Mouse (Mus musculus) spleen, adult 2 months (tissue): ENCODE measurements at regions not wholly inside any gene's neighbourhood (a gene's known extent, or its start where the extent isn't known, plus 50 kb on each side); places are given as distances from the start of the nearest gene placed in this dataset.

Experiments used
- DNase-seq, 2 experiments: peaks; one replicate each; pipeline versions ENCODE4 v3.0.0 to v3.0.0-alpha.2; 2012 to 2021; ENCODE audit warnings: low spot score in 2 of 2, low read depth in 1 of 2
- H3K27ac ChIP-seq: fragments of 200-500 bp; 2 replicates; pipeline ENCODE4 v1.5.1; 2012; ENCODE audit warnings: low read length, inconsistent platforms; ENCODE audit not compliant: insufficient read depth
- H3K27me3 ChIP-seq: fragments of 200-500 bp; 2 replicates; pipeline ENCODE4 v1.6.1; 2012; ENCODE audit warnings: mild to moderate bottlenecking, moderate library complexity, low read length, inconsistent platforms; ENCODE audit not compliant: control insufficient read depth, insufficient read depth
- H3K36me3 ChIP-seq: fragments of 200-500 bp; 2 replicates; pipeline ENCODE4 v1.6.1; 2012; ENCODE audit warnings: mild to moderate bottlenecking, low read length, inconsistent platforms; ENCODE audit not compliant: control insufficient read depth, insufficient read depth
- H3K4me1 ChIP-seq: fragments of 200-500 bp; 2 replicates; pipeline ENCODE4 v1.6.1; 2011; ENCODE audit warnings: inconsistent platforms; ENCODE audit not compliant: control insufficient read depth, insufficient read depth, insufficient read length
- H3K4me3 ChIP-seq: fragments of 200-500 bp; 2 replicates; pipeline ENCODE4 v1.5.1; 2011; ENCODE audit warnings: mild to moderate bottlenecking, inconsistent platforms; ENCODE audit not compliant: insufficient read depth, insufficient read length; ENCODE audit errors: extremely low read depth
- CTCF ChIP-seq: fragments of 200-500 bp; IDR thresholded peaks from 2 replicates; pipeline ENCODE4 v1.5.1; 2011; ENCODE audit warnings: mild to moderate bottlenecking, inconsistent platforms; ENCODE audit not compliant: insufficient read depth, insufficient read length, insufficient replicate concordance; ENCODE audit errors: extremely low read depth
- POLR2A ChIP-seq: fragments of 200-500 bp; IDR thresholded peaks from 2 replicates; pipeline ENCODE4 v1.6.1; 2011; ENCODE audit warnings: low read depth, low read length, inconsistent platforms
- WGBS: fragments of 180-500 bp; shearing (Covaris S2); methylation state at CpG from one replicate; pipeline ENCODE4 v1.1.7; 2018; 5-methylcytosine and 5-hydroxymethylcytosine counted together

GRCm38 (mm10) chr15:7530959-7531588 is 132.9 kb upstream of the Egflam start:
- Histone ChIP-seq H3K27me3 (no peaks in the 10 kb centered on the region), H3K36me3 (no peaks in the 10 kb centered on the region), H3K27ac (no peak overlapping the region), H3K4me1 (no peaks in the 10 kb centered on the region), H3K4me3 (no peak overlapping the region)
- no peak for DNase-seq
- 33% methylated on average over 5 of the region's 5 CpGs for WGBS
- TF ChIP-seq POLR2A (no peak), CTCF (no peak)

- H3K4me3 ChIP-seq = no peak overlapping the region
- 82% methylated on average over 4 of the region's 4 CpGs for WGBS
- DNase-seq = no peak
- H3K27me3 ChIP-seq = no peaks in the 10 kb centered on the region
- H3K36me3 ChIP-seq = no peaks in the 10 kb centered on the region
- no peaks in the 10 kb centered on the region for H3K4me1 ChIP-seq
- no peak overlapping the region for H3K27ac ChIP-seq
- TF ChIP-seq POLR2A (no peak), CTCF (no peak)
These were observed 139.7 kb upstream of the Egflam start for GRCm38 (mm10) chr15:7537858-7538257.

GRCm38 (mm10) chr15:7553190-7553895 is 155.1 kb upstream of the Egflam start:
- DNase-seq = no peak
- no peak for TF ChIP-seq POLR2A
- TF ChIP-seq CTCF = no peak
- WGBS = 43% methylated on average over 2 of the region's 2 CpGs
- Histone ChIP-seq H3K4me3 (no peak overlapping the region), H3K4me1 (no peaks in the 10 kb centered on the region), H3K36me3 (no peaks in the 10 kb centered on the region), H3K27me3 (no peaks in the 10 kb centered on the region), H3K27ac (no peak overlapping the region)

DNA sequence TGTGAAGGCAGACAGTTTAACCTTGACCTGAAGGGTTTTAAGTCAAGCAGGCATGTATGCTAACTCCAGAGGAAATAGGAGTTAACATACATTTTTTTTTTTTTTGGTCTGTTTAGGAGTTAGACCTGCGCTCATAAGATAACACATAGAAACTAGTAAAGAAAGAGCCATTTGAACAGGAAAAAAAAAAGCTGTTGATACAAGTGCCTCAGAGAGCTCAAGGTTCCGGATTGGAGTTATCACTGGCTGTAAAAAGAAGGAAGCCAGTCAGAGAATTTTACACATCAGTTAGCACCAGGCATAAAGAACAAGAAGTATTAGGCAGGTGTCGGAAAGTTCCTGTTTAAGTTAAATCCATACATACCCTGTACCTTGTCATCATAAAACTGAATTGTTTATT is 156.2 kb upstream of the Egflam start:
- no peak for DNase-seq
- WGBS = 60% methylated on average over 3 of the region's 3 CpGs
- TF ChIP-seq CTCF (no peak), POLR2A (no peak)
- Histone ChIP-seq H3K4me1 (no peaks in the 10 kb centered on the region), H3K36me3 (no peaks in the 10 kb centered on the region), H3K27me3 (no peaks in the 10 kb centered on the region), H3K27ac (no peak overlapping the region), H3K4me3 (no peak overlapping the region)

- Histone ChIP-seq H3K4me3 (no peak overlapping the region), H3K4me1 (no peaks in the 10 kb centered on the region), H3K27me3 (no peaks in the 10 kb centered on the region), H3K27ac (no peak overlapping the region), H3K36me3 (no peaks in the 10 kb centered on the region)
- DNase-seq = no peak
- WGBS = 87% methylated on average over 4 of the region's 4 CpGs
- TF ChIP-seq POLR2A (no peak), CTCF (no peak)
These were observed 165.1 kb upstream of the Egflam start for GRCm38 (mm10) chr15:7563279-7563678.

DNA sequence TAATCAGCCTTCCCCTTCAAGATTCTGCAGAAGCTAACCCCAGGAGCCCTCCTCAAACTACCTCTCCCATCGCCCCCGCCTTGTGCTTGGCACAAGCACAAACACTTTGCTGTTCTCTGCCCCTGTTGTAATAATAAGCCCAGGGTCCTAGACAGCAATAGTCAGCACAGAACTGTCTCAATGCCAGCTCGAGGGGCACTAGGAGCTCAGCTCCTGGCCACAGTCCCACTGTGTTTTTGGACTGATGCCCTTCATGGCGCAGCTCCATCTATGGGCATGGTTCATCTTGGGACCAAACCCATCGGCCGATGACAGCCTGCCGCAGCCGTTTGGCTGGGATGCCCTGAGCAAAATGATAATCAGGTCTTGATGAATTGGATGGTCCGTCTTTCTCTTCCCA is 165.5 kb upstream of the Egflam start:
- no peak for DNase-seq
- WGBS = 88% methylated on average over 9 of the region's 9 CpGs

GRCm38 (mm10) chr15:7572221-7572620 is 174.0 kb upstream of the Egflam start:
- DNase-seq = no peak
- no peak overlapping the region for H3K27ac ChIP-seq
- no peaks in the 10 kb centered on the region for H3K36me3 ChIP-seq
- no peaks in the 10 kb centered on the region for H3K27me3 ChIP-seq
- H3K4me3 ChIP-seq = no peak overlapping the region
- H3K4me1 ChIP-seq = no peaks in the 10 kb centered on the region
- WGBS = 91% methylated on average over 1 of the region's 1 CpGs
- TF ChIP-seq POLR2A = no peak
- no peak for TF ChIP-seq CTCF

More for the DNA sequence above, 165.5 kb upstream of the Egflam start:
- H3K36me3 ChIP-seq = no peaks in the 10 kb centered on the region
- no peak overlapping the region for H3K27ac ChIP-seq
- no peak overlapping the region for H3K4me3 ChIP-seq
- H3K4me1 ChIP-seq = no peaks in the 10 kb centered on the region
- TF ChIP-seq CTCF (no peak), POLR2A (no peak)
- no peaks in the 10 kb centered on the region for H3K27me3 ChIP-seq
